Mouse (Mus musculus) cerebellum, postnatal 25 days (tissue): ENCODE measurements around the gene Aurkb.
A peak's percentile ranks its signal among the peaks of the same experiment; 100 is the strongest.

Experiments
- DNase-seq, 2 experiments: peaks; one replicate each; pipeline ENCODE4 v3.0.0; 2021; ENCODE audit warnings: mixed read lengths in 2 of 2

The Aurkb gene

GRCm38 (mm10) chr11:69081613-69082012 is 36.2 kb downstream of the Aurkb start:
- peak in 1 of 2 experiments; percentile 4 for DNase-seq

GRCm38 (mm10) chr11:69085608-69086007 is 40.2 kb downstream of the Aurkb start:
- DNase-seq: peak in 1 of 2 experiments; percentile 3

- peak in 1 of 2 experiments; percentile 2 for DNase-seq
Observed at GRCm38 (mm10) chr11:69086390-69086789, 40.9 kb downstream of the Aurkb start.

GRCm38 (mm10) chr11:69087082-69087481 is 41.6 kb downstream of the Aurkb start:
- peak in 1 of 2 experiments; percentile 10 for DNase-seq

GRCm38 (mm10) chr11:69087597-69087996 is 42.1 kb downstream of the Aurkb start:
- DNase-seq: peak in 1 of 2 experiments; percentile 15

DNA sequence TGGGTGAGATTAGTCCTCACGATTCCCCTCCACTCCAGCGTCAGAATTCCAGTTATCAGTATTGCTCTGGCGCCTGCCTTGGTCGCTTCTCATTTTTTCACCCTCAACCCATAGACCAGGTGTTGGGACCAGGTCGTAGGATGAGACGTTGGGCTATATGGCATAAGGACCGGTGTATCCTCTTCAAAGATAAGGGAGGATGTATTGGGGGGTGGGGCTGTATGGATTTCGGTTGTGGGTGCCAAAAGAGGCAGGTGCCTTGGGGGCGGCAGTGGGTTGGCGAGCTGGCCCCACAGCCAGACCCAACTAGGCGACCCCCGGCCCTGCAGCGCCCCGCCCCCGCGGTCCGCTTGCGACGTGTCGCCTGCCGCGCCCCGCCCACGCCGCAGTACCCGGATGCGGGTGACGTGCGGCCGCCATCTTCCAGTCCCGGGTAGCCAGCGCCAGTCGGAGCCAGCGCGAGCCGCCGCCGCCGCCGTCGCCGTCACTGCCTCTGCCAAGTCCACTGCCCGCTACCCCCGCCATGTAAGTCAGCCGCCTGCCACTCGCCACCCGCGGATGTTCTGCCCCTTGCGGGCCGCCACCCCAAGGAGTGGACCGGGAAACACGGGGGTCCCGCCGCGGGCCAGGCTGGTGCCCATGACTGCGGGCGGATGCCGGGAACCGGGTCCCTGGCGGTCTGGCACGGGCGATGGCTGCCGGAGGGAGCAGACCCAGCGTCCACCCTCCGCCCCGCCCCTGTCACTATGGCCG is 42.8 kb downstream of the Aurkb start, which contains the start of gene Vamp2:
Gene Vamp2 (plus strand): TSS at position 388 of the 753 bp plus-strand sequence.
- DNase-seq: peak; percentile 96 to 98

DNA sequence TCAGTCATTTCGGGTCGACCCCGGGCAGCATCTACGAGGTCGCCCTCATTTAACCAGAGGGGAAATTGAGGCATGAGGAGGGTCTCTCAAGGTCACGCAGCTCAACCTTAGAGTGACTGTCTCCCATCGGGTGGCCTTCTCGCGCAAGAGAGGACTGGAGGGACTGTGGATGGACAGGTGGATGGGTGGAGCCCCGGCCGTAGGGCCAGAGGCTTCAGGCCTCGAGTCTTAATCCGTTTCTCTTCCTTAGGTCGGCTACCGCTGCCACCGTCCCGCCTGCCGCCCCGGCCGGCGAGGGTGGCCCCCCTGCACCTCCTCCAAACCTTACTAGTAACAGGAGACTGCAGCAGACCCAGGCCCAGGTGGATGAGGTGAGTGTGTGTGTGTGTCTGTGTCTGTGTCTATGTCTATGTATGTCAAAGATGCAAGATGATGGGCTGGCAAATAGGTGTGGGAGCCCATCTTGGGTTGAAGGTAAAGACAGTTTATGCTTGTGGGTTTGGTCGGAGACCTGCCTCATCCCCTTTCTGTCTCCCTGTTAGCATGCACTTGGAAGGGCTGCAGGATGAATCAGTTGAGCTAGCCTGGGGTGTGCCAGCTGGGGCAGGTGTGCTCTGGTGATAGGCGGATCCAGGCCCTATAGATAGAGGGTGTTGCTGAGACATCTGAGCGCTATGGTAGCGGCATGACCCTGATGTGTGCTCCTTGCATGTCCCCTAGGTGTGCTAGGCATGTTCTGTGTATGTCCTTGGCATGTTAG is 43.6 kb downstream of the Aurkb start:
- DNase-seq: peak in 1 of 2 experiments; percentile 39

DNA sequence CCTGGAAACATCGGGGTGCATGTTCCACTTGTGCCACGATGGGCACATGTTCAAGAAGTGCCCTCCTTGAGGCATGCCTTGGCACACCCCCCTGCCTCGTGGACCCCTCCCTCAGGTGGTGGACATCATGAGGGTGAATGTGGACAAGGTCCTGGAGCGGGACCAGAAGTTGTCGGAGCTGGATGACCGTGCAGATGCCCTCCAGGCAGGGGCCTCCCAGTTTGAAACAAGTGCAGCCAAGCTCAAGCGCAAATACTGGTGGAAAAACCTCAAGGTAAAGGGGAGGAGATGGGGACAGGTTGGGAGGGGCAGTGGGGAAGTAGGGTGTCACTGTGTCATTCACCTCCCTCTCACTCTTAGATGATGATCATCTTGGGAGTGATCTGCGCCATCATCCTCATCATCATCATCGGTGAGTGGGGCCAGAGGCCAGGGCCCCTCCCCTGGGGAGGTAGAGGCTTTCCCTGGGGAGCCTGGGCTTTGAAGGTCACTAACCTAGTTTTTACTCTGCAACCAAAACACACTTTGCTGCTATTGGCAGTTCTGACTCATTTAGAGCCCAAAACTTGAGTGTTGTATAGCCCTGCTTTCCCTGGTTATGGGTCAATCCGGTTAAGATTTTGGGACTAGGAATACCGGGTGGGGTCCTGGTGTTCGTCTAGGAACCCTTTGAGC is 44.3 kb downstream of the Aurkb start:
- peak; percentile 33 to 54 for DNase-seq

DNA sequence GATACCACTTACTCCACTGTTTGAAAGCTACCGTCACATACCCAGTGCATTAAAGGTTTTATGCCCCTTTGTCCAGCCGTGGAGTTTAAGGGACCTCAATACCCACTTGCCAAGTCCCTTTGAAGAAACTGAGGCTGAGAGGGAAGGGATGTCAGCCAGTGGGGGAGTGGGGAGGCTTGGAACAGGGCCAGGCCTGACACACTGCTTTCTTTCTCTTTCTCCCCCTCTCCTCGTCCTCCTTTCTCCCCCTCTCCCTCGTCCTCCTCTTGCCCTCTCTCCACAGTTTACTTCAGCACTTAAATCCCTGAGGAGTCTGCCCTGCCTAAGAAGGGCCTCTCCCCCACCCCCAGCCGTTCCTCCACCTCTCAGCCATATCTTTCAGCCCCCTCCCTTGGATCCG is 44.9 kb downstream of the Aurkb start:
- DNase-seq: peak in 1 of 2 experiments; percentile 49

DNA sequence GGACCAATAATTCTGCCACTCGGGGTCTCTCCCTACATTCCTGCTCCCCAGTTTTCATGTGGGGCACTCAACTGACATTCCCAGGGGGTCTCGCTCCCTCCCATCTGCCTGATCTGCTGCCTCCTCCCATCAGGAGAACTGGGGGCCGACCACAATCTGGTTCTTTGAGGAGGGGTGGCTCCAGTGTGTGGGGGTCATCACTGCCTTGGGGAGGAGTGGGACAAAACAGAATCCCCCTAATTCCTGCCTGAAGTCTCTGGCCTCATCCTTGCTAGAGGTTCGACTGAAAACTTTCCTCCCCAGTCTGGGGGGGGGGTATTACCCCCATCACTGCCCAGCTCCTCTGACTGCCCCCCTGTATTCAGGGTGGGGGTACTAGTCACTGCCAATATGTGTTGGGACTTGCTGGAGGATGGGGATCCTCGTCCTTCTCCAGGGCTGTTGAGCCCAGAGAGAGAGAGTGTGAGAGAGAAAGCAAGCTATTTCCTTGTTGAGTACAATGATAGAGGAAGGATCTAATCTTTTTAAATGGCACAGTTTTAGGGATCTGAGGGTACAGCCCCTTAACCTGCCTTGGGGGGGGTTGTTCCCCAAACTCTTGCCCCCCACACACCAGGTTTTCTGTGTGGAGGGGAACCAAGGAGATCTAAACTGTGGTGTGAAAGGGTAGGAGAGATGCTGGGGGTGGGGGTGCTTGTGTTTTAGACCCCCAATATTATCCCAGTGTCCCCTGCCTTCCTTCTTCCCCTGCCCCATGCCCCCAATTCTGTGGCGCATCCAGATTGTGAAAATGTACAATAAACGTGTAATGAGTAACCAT is 46.3 kb downstream of the Aurkb start:
- DNase-seq: no peak

- DNase-seq: peak; percentile 93 to 94
Observed at GRCm38 (mm10) chr11:69092386-69092751, 46.9 kb downstream of the Aurkb start.

- DNase-seq: no peak
Observed at GRCm38 (mm10) chr11:69092871-69093270, 47.4 kb downstream of the Aurkb start.

- DNase-seq: peak; percentile 19 to 31
Observed at GRCm38 (mm10) chr11:69093856-69094255, 48.4 kb downstream of the Aurkb start.

- DNase-seq: peak; percentile 98 to 99
Observed at GRCm38 (mm10) chr11:69094697-69095429, 49.4 kb downstream of the Aurkb start, which contains the start of gene Per1. TSS of gene Per1 (plus strand) at chr11:69095217.

DNA sequence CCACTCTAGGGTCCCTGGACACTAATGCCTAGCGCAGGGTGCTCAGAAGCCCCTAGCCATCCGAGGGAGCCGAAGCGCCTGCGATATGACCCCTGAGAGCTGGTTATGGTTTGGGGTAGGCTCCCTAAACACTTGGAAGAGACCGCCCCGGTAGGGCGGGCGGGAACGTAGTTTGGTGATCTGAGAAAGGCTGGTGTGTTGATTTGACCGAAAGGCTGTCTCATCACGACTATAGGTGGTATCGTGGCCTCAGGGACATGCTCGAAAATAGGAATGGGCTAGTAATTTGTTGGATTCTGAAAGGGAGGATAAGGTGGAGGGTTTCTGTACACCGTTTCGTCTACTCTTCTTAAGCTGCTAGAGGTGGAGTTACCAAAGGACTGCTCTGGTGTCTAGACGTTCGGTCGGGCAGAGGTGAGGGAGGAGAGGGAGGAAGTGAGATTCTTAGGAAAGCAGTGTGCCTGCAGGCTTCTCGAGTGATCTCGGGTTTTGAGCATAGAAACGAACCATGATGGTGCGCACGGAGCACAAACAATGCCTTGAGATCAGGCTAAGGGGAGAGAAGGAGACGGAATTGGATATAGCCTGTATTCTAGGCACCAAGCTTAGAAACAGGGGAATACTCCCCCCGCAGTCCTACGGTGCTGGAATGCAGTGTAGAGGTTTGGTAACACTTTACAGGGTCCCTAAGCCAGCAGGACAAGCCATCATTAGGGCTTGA is 50.2 kb downstream of the Aurkb start:
- DNase-seq: peak; percentile 33 to 35

- no peak for DNase-seq
Observed at GRCm38 (mm10) chr11:69096360-69096986, 51.0 kb downstream of the Aurkb start.

GRCm38 (mm10) chr11:69096987-69097900 is 51.8 kb downstream of the Aurkb start:
- DNase-seq: peak; percentile 85 to 89

DNA sequence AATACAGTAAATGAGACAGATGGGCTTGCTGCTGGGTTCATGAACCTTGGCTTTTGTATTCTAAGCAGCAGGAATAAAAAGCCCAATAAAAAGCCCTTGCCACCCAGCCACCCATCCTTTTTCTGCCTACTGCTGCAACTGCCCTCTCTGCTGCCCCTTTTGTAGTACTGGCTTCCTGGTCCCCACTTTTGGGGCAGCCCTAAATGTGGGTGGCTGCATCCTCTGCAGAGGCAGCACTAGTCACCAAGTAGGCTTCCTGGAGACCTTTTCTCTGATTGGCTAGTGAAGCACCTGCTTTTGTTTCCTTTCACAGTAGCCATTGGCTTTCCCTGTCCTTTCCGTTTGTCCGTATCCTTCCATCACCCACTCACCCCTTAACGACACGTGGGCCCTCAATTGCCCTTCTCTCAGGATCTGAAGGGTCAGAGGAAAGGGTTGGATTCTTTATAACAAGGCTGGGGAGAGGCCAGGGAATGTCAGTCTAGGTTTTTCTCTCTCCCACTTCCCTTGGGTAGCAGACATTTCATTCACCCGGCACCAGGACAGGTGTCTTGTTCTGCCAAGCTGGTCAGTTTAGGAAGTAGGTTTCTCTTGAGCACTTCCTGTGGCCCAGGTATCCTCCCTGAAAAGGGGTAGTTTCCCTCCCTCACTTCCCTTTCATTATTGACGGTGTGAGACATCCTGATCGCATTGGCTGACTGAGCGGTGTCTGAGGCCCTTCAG is 52.8 kb downstream of the Aurkb start:
- DNase-seq: peak in 1 of 2 experiments; percentile 25

DNA sequence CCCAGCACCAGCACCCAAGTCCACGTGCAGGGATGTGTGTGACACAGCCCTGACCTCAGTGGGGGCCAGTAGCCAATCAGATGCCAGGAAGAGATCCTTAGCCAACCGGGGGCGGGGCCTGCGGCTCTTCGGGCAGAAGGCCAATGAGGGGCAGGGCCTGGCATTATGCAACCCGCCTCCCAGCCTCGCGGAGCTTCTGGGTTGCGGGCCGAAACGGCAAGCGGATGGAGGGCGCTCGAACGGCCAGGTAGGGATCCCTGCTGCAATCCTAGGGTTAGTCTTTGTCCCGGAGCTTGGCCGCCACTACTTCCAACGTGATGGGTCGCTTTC is 53.3 kb downstream of the Aurkb start:
- DNase-seq: peak; percentile 100
